Mouse (Mus musculus) embryonic facial prominence, embryonic 11.5 days (tissue): ENCODE measurements around the gene Kcne2. TPM values are rescaled to one million over a fixed set of nuclear protein-coding genes. Genes with fewer than 3 reads are reported as not detected.

Experiments
- ATAC-seq: fragments of 200-750 bp; cut with Nextera tagmentation; replicated peaks from 2 replicates; pipeline ENCODE4 v1.8.0; 2017; ENCODE audit warnings: low read depth; ENCODE audit not compliant: insufficient number of reproducible peaks, low FRiP score, low TSS enrichment
- DNase-seq: peaks from one replicate; pipeline ENCODE4 v3.0.0-alpha.2; 2015; ENCODE audit warnings: low spot score
- H3K27ac ChIP-seq: fragments of 300-500 bp; sonication (generic); replicated peaks from 2 replicates; pipeline ENCODE4 v1.5.1; 2014; ENCODE audit warnings: mild to moderate bottlenecking, low read depth, low read length, control low read depth
- H3K27me3 ChIP-seq: fragments of 300-500 bp; sonication (generic); 2 replicates; pipeline ENCODE4 v1.6.1; 2014; ENCODE audit warnings: mild to moderate bottlenecking, low read length, moderate library complexity, mixed read lengths; ENCODE audit not compliant: control insufficient read depth, insufficient read depth
- H3K36me3 ChIP-seq: fragments of 300-500 bp; sonication (generic); replicated peaks from 2 replicates; pipeline ENCODE4 v1.6.1; 2014; ENCODE audit warnings: low read depth, mild to moderate bottlenecking, low read length, moderate library complexity, mixed read lengths; ENCODE audit not compliant: control insufficient read depth, insufficient read depth
- H3K4me1 ChIP-seq: fragments of 300-500 bp; sonication (generic); 2 replicates; pipeline ENCODE4 v1.6.1; 2014; ENCODE audit warnings: low read length, mixed read lengths; ENCODE audit not compliant: control insufficient read depth, insufficient read depth
- H3K4me2 ChIP-seq: fragments of 300-500 bp; sonication (generic); 2 replicates; pipeline ENCODE4 v1.6.1; 2014; ENCODE audit warnings: low read depth, mild to moderate bottlenecking, control low read depth, low read length, moderate library complexity
- H3K4me3 ChIP-seq: fragments of 300-500 bp; sonication (generic); 2 replicates; pipeline ENCODE4 v1.5.1; 2014; ENCODE audit warnings: low read depth, low read length, control low read depth
- H3K9ac ChIP-seq: fragments of 300-500 bp; sonication (generic); replicated peaks from 2 replicates; pipeline ENCODE4 v1.6.1; 2014; ENCODE audit warnings: mild to moderate bottlenecking, control low read depth, low read length
- H3K9me3 ChIP-seq: fragments of 300-500 bp; sonication (generic); replicated peaks from 2 replicates; pipeline ENCODE4 v1.6.1; 2016; ENCODE audit warnings: mild to moderate bottlenecking, low read length, inconsistent platforms, mixed read lengths; ENCODE audit not compliant: control insufficient read depth
- WGBS: fragments of 180-500 bp; shearing (Covaris S2); extraction: QIAGEN DNeasy Blood & Tissue Kit; methylation state at CpG from one replicate; pipeline ENCODE4 v1.1.7; 2014; 5-methylcytosine and 5-hydroxymethylcytosine counted together
- polyA plus RNA-seq: library from polyadenylated mRNA; unstranded; fragments of >200 nt; fragmentation: Nextera tagmentation; extraction: Ambion mirVana; gene quantifications from 2 replicates; pipeline ENCODE4 v1.2.1, GENCODE M21; 2014

Kcne2 gene
- polyA plus RNA-seq, 1 experiment from 2014 or later: not detected

GRCm38 (mm10) chr16:92274516-92274915, 17.7 kb upstream of the Kcne2 start:
- Histone ChIP-seq H3K4me2 (no peak overlapping the region), H3K9ac (no peak overlapping the region), H3K36me3 (no peaks in the 10 kb centered on the region), H3K27ac (no peak overlapping the region), H3K27me3 (no peaks in the 10 kb centered on the region), H3K4me1 (no peaks in the 10 kb centered on the region), H3K9me3 (no peaks in the 10 kb centered on the region), H3K4me3 (no peak overlapping the region)
- DNase-seq: no peak
- ATAC-seq: no peak
- 72% methylated on average over 5 of the region's 5 CpGs for WGBS

DNA sequence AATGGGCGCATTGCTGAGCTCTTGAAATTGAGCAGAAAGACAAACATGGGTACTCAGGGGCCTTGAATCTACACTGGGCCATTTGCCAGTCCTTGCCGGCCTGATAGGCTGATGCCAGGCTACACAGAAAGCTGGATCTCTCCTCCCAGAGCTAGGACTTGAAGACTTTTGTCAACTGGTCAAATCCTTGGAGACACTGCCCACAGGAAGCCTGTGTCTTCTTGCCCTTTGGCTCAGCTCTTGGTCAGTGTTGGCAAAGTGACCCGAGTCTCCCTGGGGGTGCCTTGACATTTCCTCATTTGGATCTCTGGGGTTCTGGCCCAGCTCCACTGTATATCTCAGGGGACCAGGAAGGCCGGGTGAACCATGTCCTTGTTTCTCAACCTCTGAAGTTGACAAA, 16.7 kb upstream of the Kcne2 start:
- Histone ChIP-seq H3K4me3 (no peak overlapping the region), H3K36me3 (no peaks in the 10 kb centered on the region), H3K27me3 (no peaks in the 10 kb centered on the region), H3K9me3 (no peaks in the 10 kb centered on the region), H3K4me1 (no peaks in the 10 kb centered on the region), H3K4me2 (no peak overlapping the region), H3K27ac (no peak overlapping the region), H3K9ac (no peak overlapping the region)
- WGBS: 78% methylated on average over 4 of the region's 4 CpGs
- DNase-seq: no peak
- no peak for ATAC-seq

DNA sequence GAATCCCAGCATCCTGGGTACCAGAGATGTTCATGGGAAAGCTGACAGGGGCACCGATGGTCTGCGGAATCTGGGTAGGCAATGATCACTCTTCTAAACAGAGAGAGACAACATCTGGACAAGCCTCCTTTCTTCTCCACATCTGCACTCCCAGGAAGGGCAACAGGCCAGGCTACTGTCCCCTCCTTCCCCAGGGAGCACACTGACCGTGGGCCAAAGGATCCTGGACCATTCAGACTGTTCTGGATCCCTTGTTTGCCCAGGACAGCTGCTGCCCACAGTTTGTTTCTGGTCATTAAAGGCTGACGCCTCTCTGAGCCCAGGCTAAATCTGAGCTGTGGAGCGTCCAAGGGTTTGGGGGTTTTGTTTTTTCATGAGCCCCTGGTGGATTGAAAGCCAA, 9.5 kb upstream of the Kcne2 start:
- Histone ChIP-seq H3K9ac (no peak overlapping the region), H3K4me1 (no peaks in the 10 kb centered on the region), H3K36me3 (no peaks in the 10 kb centered on the region), H3K4me3 (no peak overlapping the region), H3K9me3 (no peaks in the 10 kb centered on the region), H3K27me3 (no peaks in the 10 kb centered on the region), H3K27ac (no peak overlapping the region), H3K4me2 (no peak overlapping the region)
- WGBS: 62% methylated on average over 5 of the region's 5 CpGs
- DNase-seq (no peak), ATAC-seq (no peak)

DNA sequence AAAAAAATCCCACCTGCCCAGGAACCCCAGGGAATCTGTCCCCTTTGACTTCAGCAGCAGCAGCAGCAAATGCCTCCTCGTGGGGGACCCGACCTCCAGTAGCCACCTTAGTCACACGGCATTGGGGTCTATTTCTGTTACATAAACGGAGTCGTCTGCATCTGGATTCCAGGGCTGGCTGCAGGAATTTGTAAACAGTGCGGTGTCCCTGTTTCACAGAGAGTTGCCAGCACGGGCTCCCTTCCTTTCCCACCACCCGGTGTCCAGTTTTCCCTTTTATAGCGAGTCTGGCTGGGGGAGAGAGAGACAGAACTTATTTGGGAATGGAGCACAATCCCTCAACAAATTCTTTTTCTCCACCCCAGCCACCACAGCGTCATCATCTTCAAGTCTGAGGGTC, 7.1 kb upstream of the Kcne2 start:
- Histone ChIP-seq H3K4me1 (no peaks in the 10 kb centered on the region), H3K4me2 (no peak overlapping the region), H3K9me3 (no peaks in the 10 kb centered on the region), H3K27me3 (no peaks in the 10 kb centered on the region), H3K4me3 (no peak overlapping the region), H3K36me3 (no peaks in the 10 kb centered on the region), H3K27ac (no peak overlapping the region), H3K9ac (no peak overlapping the region)
- DNase-seq: no peak
- no peak for ATAC-seq
- 53% methylated on average over 10 of the region's 10 CpGs for WGBS

DNA sequence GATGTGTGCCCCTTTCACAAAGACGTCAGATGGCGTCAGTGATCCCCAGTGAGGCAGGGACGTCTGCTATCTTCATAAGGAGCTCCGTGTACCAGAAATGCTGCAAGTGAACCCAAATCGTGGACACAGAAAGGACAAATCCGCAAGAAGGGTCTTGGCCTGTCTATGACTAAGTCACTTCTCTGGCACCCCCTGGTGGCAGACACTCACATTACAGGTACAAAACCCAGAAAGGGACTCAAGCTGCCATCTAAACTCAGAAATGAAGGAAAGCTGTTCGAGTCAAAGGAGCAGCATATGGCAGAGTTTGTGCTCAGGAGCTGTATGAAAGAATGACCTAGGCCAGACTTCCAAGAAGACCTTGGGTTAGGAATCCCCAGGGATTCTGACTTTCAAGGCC, 5.6 kb upstream of the Kcne2 start:
- Histone ChIP-seq H3K27ac (no peak overlapping the region), H3K9ac (no peak overlapping the region), H3K27me3 (no peaks in the 10 kb centered on the region), H3K9me3 (no peaks in the 10 kb centered on the region), H3K4me2 (no peak overlapping the region), H3K4me3 (no peak overlapping the region), H3K36me3 (no peaks in the 10 kb centered on the region), H3K4me1 (no peaks in the 10 kb centered on the region)
- ATAC-seq: no peak
- peak; percentile 95 for DNase-seq
- WGBS: 12% methylated on average over 7 of the region's 7 CpGs

DNA sequence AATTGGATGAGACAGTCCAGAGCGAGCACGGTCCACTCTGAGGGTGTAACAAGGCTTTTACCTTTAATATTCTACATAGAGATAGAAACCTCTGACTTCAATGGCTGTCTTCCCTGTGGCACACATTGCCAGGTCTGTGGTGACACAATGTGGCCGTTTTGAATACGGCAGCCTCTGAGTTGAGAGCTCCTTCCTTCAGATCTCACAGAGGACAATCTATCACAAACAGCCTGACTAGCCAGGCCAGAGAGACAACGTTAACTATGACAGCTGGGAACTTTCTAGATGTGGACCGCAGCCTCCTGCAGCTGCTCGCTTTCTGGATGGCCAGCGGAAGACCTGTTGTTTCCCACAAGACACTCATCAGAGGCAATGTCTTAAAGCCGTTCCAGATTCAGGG, 3.4 kb upstream of the Kcne2 start:
- no peaks in the 10 kb centered on the region for H3K9me3 ChIP-seq
- H3K27me3 ChIP-seq: no peaks in the 10 kb centered on the region
- H3K36me3 ChIP-seq: no peaks in the 10 kb centered on the region
- ATAC-seq (no peak), DNase-seq (peak; percentile 22)
- H3K4me2 ChIP-seq: no peak overlapping the region
- no peak overlapping the region for H3K9ac ChIP-seq
- WGBS: 88% methylated on average over 9 of the region's 9 CpGs
- H3K4me3 ChIP-seq: no peak overlapping the region
- H3K27ac ChIP-seq: no peak overlapping the region
- no peaks in the 10 kb centered on the region for H3K4me1 ChIP-seq

GRCm38 (mm10) chr16:92290045-92290444, 2.1 kb upstream of the Kcne2 start:
- no peaks in the 10 kb centered on the region for H3K9me3 ChIP-seq
- H3K4me2 ChIP-seq: no peak overlapping the region
- no peak overlapping the region for H3K9ac ChIP-seq
- ATAC-seq: no peak
- no peak for DNase-seq
- H3K4me3 ChIP-seq: no peak overlapping the region
- no peak overlapping the region for H3K27ac ChIP-seq
- H3K36me3 ChIP-seq: no peaks in the 10 kb centered on the region
- H3K4me1 ChIP-seq: no peaks in the 10 kb centered on the region
- no peaks in the 10 kb centered on the region for H3K27me3 ChIP-seq

DNA sequence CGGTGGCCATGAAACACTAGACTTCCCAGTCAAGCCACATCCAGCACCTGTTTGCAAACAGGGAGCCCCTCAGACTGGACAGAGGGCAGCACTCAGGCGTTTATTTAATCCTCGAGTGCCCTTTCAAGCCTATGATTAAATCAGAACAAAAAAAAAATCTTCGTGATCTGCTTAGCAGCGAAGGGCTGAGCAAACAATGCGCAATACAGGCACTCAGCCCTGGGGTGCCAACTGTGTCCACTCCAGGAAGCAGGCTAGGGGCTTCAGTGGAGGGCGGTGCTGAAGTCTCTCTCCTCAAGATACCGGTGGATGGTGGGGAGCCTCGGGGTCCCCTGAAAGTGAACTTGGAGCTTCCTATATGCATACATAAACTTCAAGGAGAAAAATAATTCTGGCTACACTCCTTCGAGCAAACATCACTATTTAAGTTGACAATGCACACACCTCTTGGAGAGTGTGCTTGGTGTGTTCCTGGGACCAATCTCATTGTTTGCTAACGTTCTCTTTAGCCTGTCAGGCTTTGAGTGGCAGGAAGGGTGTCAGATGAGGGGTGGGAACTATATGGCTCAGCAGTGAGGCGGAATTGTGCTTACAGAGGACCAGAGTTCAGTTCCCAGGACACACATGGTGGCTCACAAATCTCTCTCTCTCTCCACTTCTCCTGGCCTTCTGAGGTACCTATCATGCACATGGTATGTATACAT, 2.2 kb downstream of the Kcne2 start:
- Histone ChIP-seq H3K4me3 (no peak overlapping the region), H3K27ac (no peak overlapping the region), H3K36me3 (no peaks in the 10 kb centered on the region), H3K27me3 (no peaks in the 10 kb centered on the region), H3K9me3 (no peaks in the 10 kb centered on the region), H3K4me1 (no peaks in the 10 kb centered on the region), H3K9ac (no peak overlapping the region), H3K4me2 (no peak overlapping the region)
- ATAC-seq: no peak
- no peak for DNase-seq
- WGBS: 57% methylated on average over 12 of the region's 12 CpGs
